Mouse (Mus musculus) ES-E14 (cell line): ENCODE results near the gene Kctd18. TPM values are rescaled to one million over a fixed set of nuclear protein-coding genes. Genes with fewer than 3 reads are reported as not detected.

Experiments
- DNase-seq: peaks from one replicate; pipeline ENCODE4 v3.0.0-alpha.2; 2013; ENCODE audit warnings: low read depth, low spot score
- H3K27ac ChIP-seq: 2 replicates; pipeline ENCODE4 v1.5.1; 2012; ENCODE audit warnings: low read depth, mild to moderate bottlenecking, low read length, moderate library complexity, mixed read lengths; ENCODE audit not compliant: poor library complexity, insufficient read depth, severe bottlenecking
- H3K36me3 ChIP-seq: 2 replicates; pipeline ENCODE4 v1.6.1; 2012; ENCODE audit warnings: mild to moderate bottlenecking, low read length, moderate library complexity, mixed read lengths; ENCODE audit not compliant: control insufficient read depth, poor library complexity, insufficient read depth, severe bottlenecking
- H3K4me1 ChIP-seq, 2 experiments: fragments of 150-350 bp in 1 of 2; sonication (generic) in 1 of 2; 2 replicates each; pipeline ENCODE4 v1.6.1; 2012; ENCODE audit warnings: low read length in 2 of 2, mild to moderate bottlenecking in 1 of 2, mixed read lengths in 1 of 2; ENCODE audit not compliant: control insufficient read depth in 2 of 2, insufficient read depth in 2 of 2, poor library complexity in 1 of 2
- H3K4me3 ChIP-seq, 2 experiments: fragments of 150-350 bp in 1 of 2; sonication (generic) in 1 of 2; 2 replicates each; pipeline ENCODE4 v1.5.1; 2012; ENCODE audit warnings: low read length in 2 of 2, low read depth in 1 of 2, mild to moderate bottlenecking in 1 of 2, mixed read lengths in 1 of 2; ENCODE audit not compliant: insufficient read depth in 1 of 2, poor library complexity in 1 of 2, severe bottlenecking in 1 of 2
- H3K9ac ChIP-seq: 2 replicates; pipeline ENCODE4 v1.6.1; 2012; ENCODE audit warnings: low read depth, mild to moderate bottlenecking, low read length, mixed read lengths; ENCODE audit not compliant: poor library complexity, insufficient read depth, severe bottlenecking
- H3K9me3 ChIP-seq: fragments of 150-350 bp; sonication (generic); 2 replicates; pipeline ENCODE4 v1.6.1; 2012; ENCODE audit warnings: low read depth, mild to moderate bottlenecking, low read length; ENCODE audit not compliant: control insufficient read depth, insufficient read depth
- CHD2 ChIP-seq: IDR thresholded peaks from 2 replicates; pipeline ENCODE4 v1.6.1; 2014; ENCODE audit warnings: mild to moderate bottlenecking, low read depth, low read length, inconsistent platforms
- HCFC1 ChIP-seq: IDR thresholded peaks from 2 replicates; pipeline ENCODE4 v1.6.1; 2012; ENCODE audit warnings: low read length, inconsistent platforms, borderline replicate concordance; ENCODE audit not compliant: insufficient read depth
- MAFK ChIP-seq: IDR thresholded peaks from 2 replicates; pipeline ENCODE4 v1.6.1; 2014; ENCODE audit warnings: mild to moderate bottlenecking, low read depth, low read length, inconsistent platforms; ENCODE audit not compliant: insufficient read depth
- ZC3H11A ChIP-seq: IDR thresholded peaks from 2 replicates; pipeline ENCODE4 v1.6.1; 2012; ENCODE audit warnings: low read depth, mild to moderate bottlenecking, inconsistent platforms, low read length, borderline replicate concordance
- ZNF384 ChIP-seq: IDR thresholded peaks from 2 replicates; pipeline ENCODE4 v1.6.1; 2012; ENCODE audit warnings: low read depth, low read length, inconsistent platforms
- in situ Hi-C, 2 experiments: fragments of 600-800 bp; cut with MboI; formaldehyde crosslinking; loops; one replicate each; pipeline ENCODE4 v1.15.1; 2025; ENCODE audit warnings: low sequenced_read_pairs in 2 of 2, inconsistent platforms in 1 of 2; ENCODE audit not compliant: unreplicated experiment in 2 of 2
- total RNA-seq: library from RNA; depleted of rRNA; stranded (reverse); fragments of 300-350 nt; gene quantifications from 2 replicates; pipeline ENCODE4 v1.2.3, GENCODE M21; 2012

Kctd18 gene
- total RNA-seq, 1 experiment, result 13.5 TPM

DNA sequence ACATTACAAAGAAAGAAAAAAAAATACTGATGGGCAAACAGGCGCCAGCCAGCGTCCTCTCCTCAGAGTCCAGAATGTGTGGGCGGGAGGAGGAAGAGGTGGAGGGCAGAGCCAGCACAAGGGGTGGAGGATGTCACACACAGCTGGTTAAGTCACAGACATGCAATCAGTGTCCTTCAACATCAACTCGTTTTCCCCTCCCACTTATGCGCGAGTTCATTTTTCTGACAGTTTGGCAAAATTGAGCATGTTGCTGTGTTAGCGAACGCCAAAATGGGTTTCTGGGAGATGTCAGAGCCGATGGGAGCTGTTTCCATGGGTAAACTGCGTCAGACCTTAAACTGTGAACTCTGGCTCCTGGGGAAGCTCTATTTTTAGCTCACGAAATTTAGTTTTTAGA is 38.2 kb upstream of the Kctd18 start:
- H3K4me1 ChIP-seq, result no peaks in the 10 kb centered on the region
- H3K9me3 ChIP-seq, result no peaks in the 10 kb centered on the region
- no peak for DNase-seq
- no peaks in the 10 kb centered on the region for H3K36me3 ChIP-seq
- no peak overlapping the region for H3K27ac ChIP-seq
- H3K9ac ChIP-seq, result no peak overlapping the region
- no peak for TF ChIP-seq CHD2
- TF ChIP-seq HCFC1, result no peak
- no peak for TF ChIP-seq MAFK
- no peak overlapping the region for H3K4me3 ChIP-seq
- in situ Hi-C loops, result no loop called here

DNA sequence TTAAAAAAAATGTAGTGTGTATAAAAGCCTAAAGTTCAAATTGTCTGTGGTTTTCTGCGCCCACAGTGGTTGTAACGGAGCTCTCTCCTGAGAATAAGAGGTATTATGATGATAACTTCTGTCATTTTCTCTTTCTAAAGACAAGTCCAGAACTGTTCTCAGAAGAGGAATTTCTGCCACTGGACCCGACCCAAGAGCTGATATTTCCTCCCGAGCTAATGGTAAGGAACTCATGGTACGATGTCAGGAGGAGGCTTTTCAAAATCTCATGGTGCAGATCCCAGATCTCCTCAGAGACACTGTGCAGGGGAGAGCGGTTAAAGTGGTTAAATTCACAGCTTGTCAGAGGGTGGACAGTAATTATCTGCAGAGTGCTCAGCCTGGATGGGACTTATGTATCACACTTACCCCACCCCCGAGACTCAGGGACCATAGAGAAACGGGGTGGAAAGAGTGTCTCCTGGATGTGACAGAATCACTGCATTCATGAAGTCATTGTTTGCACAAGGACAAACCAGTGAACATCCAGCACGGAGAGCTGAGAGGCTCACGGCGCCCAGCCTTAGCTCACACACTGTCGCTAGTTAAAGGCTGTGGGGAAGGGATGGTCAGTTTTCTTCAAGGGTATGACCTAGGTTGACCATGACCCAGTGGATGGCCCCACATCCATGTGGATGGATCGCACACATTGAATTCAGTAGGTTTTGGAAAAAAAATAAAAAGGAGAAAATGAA is 37.5 kb upstream of the Kctd18 start:
- H3K36me3 ChIP-seq, result no peaks in the 10 kb centered on the region
- H3K4me3 ChIP-seq, result no peak overlapping the region
- no peak overlapping the region for H3K27ac ChIP-seq
- in situ Hi-C loops, result no loop called here
- no peak overlapping the region for H3K9ac ChIP-seq
- H3K4me1 ChIP-seq, result no peaks in the 10 kb centered on the region
- no peak for DNase-seq
- TF ChIP-seq ZNF384 (no peak), ZC3H11A (no peak), HCFC1 (no peak), MAFK (no peak), CHD2 (no peak)
- H3K9me3 ChIP-seq, result no peaks in the 10 kb centered on the region

DNA sequence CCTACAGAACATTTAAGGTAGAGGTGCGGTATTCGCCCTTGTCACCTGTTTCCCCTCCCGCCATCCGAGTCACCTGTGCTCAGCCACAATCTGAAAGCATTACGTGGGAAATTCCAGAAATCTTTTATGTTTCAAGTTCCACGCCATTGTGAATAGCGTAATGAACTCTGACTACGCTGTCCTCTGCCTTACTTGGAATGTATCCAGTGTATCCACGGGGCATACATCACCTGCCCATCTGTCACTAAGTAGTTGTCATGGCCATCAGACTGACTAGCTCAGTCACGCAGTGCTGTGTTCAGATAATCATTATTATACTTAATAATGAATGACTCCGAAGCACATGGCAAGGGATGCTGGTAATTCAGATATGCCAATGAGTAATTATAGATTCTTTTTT is 36.8 kb upstream of the Kctd18 start:
- H3K9me3 ChIP-seq, result no peaks in the 10 kb centered on the region
- H3K4me3 ChIP-seq, result no peak overlapping the region
- H3K36me3 ChIP-seq, result no peaks in the 10 kb centered on the region
- no peaks in the 10 kb centered on the region for H3K4me1 ChIP-seq
- no peak overlapping the region for H3K27ac ChIP-seq
- in situ Hi-C loops, result no loop called here
- no peak for TF ChIP-seq CHD2
- no peak for TF ChIP-seq HCFC1
- TF ChIP-seq MAFK, result no peak
- TF ChIP-seq ZNF384, result no peak
- no peak for TF ChIP-seq ZC3H11A
- DNase-seq, result no peak
- no peak overlapping the region for H3K9ac ChIP-seq

DNA sequence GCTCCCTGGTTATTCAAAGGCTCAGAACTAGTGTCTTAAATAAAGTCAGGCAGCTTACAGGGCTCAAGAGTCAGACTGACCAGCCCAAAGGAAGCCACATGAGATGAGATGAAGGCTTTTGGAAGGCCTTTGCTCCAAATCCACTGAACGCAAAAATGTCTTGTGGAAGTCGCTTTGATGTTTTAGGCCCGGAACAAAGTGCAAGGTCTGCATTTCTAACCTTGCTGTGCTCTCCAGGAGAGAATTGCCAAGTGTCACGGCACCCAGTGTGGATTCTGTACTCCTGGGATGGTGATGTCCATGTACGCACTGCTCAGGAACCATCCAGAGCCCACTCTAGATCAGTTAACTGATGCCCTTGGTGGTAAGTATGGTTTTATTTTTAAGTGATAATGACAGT is 30.4 kb upstream of the Kctd18 start:
- no peaks in the 10 kb centered on the region for H3K9me3 ChIP-seq
- H3K4me3 ChIP-seq, result no peak overlapping the region
- in situ Hi-C loops, result no loop called here
- no peaks in the 10 kb centered on the region for H3K36me3 ChIP-seq
- no peak overlapping the region for H3K9ac ChIP-seq
- TF ChIP-seq MAFK (no peak), ZC3H11A (no peak), ZNF384 (no peak), HCFC1 (no peak), CHD2 (no peak)
- DNase-seq, result no peak
- no peaks in the 10 kb centered on the region for H3K4me1 ChIP-seq
- H3K27ac ChIP-seq, result no peak overlapping the region

DNA sequence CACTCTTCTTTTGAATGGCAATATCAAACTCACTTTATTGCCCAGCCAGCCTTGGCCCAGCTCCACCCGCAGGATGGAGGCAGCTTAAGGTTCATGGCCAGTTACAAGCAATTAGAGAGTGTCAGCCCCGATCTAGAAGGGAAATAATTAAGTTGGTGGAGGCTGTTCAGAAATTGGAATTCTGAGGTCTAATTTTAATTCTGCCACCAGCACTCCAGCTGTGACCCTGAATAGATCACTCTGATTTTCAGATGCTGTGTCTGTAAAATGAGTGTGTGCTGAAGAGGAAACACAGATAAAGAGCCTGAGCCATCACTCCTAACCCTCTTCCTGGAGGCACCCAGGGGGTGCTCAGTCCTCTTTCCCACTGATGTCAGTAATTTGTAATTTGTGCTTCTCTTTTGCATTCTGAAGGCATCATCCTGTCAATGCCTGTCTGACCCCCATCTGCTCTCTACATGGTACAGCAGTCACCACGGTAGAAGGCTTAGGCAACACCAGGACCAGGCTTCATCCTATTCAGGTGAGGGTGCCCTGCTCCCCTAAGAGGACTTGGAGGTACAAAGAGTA is 28.1 kb upstream of the Kctd18 start:
- Histone ChIP-seq H3K4me1 (no peaks in the 10 kb centered on the region), H3K4me3 (no peak overlapping the region), H3K27ac (no peak overlapping the region), H3K9me3 (no peaks in the 10 kb centered on the region), H3K9ac (no peak overlapping the region), H3K36me3 (no peaks in the 10 kb centered on the region)
- no peak for DNase-seq
- TF ChIP-seq ZNF384 (no peak), ZC3H11A (no peak), CHD2 (no peak), MAFK (no peak)
- in situ Hi-C loops, result no loop called here
